Mouse (Mus musculus) myocyte (in vitro differentiated cells): ENCODE measurements around the gene Coro2a. TPM values are rescaled to one million over a fixed set of nuclear protein-coding genes. Genes with fewer than 3 reads are reported as not detected.
A peak's percentile ranks its signal among the peaks of the same experiment; 100 is the strongest.

Experiments used
- H3K27me3 ChIP-seq: one replicate; pipeline ENCODE4 v1.6.1; 2011; ENCODE audit not compliant: control insufficient read depth, insufficient read depth, insufficient read length
- H3K36me3 ChIP-seq: one replicate; pipeline ENCODE4 v1.6.1; 2011; ENCODE audit not compliant: control insufficient read depth, insufficient read depth
- H3K4me2 ChIP-seq: one replicate; pipeline ENCODE4 v1.6.1; 2011; ENCODE audit warnings: low read depth, control low read depth
- H3K4me3 ChIP-seq: one replicate; pipeline ENCODE4 v1.5.1; 2011; ENCODE audit warnings: mild to moderate bottlenecking, control low read depth, moderate library complexity
- H3K79me2 ChIP-seq: one replicate; pipeline ENCODE4 v1.6.1; 2011; ENCODE audit not compliant: control insufficient read depth, insufficient read depth
- H3ac ChIP-seq: one replicate; pipeline ENCODE4 v1.6.1; 2011; ENCODE audit not compliant: control insufficient read depth, insufficient read length
- CEBPB ChIP-seq: IDR thresholded peaks from 2 replicates; pipeline ENCODE4 v1.6.1; 2011; ENCODE audit warnings: mild to moderate bottlenecking, moderate library complexity; ENCODE audit not compliant: poor library complexity, insufficient read depth, severe bottlenecking
- E2F4 ChIP-seq: IDR thresholded peaks from one replicate; pipeline ENCODE4 v1.6.1; 2011; ENCODE audit warnings: mild to moderate bottlenecking, control low read depth, moderate library complexity; ENCODE audit not compliant: insufficient read depth
- MAX ChIP-seq: IDR thresholded peaks from one replicate; pipeline ENCODE4 v1.6.1; 2011; ENCODE audit warnings: low read depth, mild to moderate bottlenecking, control low read depth
- MYOD1 ChIP-seq, 3 experiments: IDR thresholded peaks; one replicate each; pipeline ENCODE4 v1.6.1; 2011; ENCODE audit warnings: control low read depth in 2 of 3, low read depth in 2 of 3, mild to moderate bottlenecking in 2 of 3, moderate library complexity in 1 of 3; ENCODE audit not compliant: insufficient read length in 2 of 3, control insufficient read depth in 1 of 3
- MYOG ChIP-seq, 3 experiments: IDR thresholded peaks; one replicate each; pipeline ENCODE4 v1.6.1; 2011; ENCODE audit warnings: control low read depth in 2 of 3, low read depth in 2 of 3, mild to moderate bottlenecking in 2 of 3; ENCODE audit not compliant: insufficient read length in 2 of 3, control insufficient read depth in 1 of 3, insufficient read depth in 1 of 3
- POLR2A ChIP-seq: IDR thresholded peaks from one replicate; pipeline ENCODE4 v1.6.1; 2011; ENCODE audit warnings: low read depth, mild to moderate bottlenecking, control low read depth, moderate library complexity; ENCODE audit not compliant: insufficient read length
- POLR2AphosphoS2 ChIP-seq: IDR thresholded peaks from one replicate; pipeline ENCODE4 v1.6.1; 2011; ENCODE audit warnings: low read depth, control low read depth; ENCODE audit not compliant: insufficient read length
- REST ChIP-seq: IDR thresholded peaks from one replicate; pipeline ENCODE4 v1.6.1; 2011; ENCODE audit warnings: mild to moderate bottlenecking, control low read depth, moderate library complexity; ENCODE audit not compliant: insufficient read depth, insufficient read length
- SRF ChIP-seq: IDR thresholded peaks from one replicate; pipeline ENCODE4 v1.6.1; 2011; ENCODE audit warnings: low read depth; ENCODE audit not compliant: control insufficient read depth, insufficient read length
- TCF12 ChIP-seq: IDR thresholded peaks from one replicate; pipeline ENCODE4 v1.6.1; 2011; ENCODE audit warnings: mild to moderate bottlenecking, control low read depth; ENCODE audit not compliant: poor library complexity, insufficient read depth, severe bottlenecking
- TCF3 ChIP-seq: IDR thresholded peaks from one replicate; pipeline ENCODE4 v1.6.1; 2011; ENCODE audit warnings: low read depth, control low read depth; ENCODE audit not compliant: insufficient read length
- USF1 ChIP-seq: IDR thresholded peaks from one replicate; pipeline ENCODE4 v1.6.1; 2011; ENCODE audit warnings: low read depth, mild to moderate bottlenecking, control low read depth, moderate library complexity
- polyA plus RNA-seq: library from polyadenylated mRNA; unstranded; fragments of >200 nt; fragmentation: generic; extraction: Trizol; gene quantifications from one replicate; pipeline ENCODE4 v1.2.1, GENCODE M21; 2012; ENCODE audit warnings: missing spikeins

The Coro2a gene
- polyA plus RNA-seq, 1 experiment, result 0.30 TPM

- no peak overlapping the region for H3ac ChIP-seq
- H3K4me3 ChIP-seq, result no peak overlapping the region
- no peaks in the 10 kb centered on the region for H3K27me3 ChIP-seq
- H3K4me2 ChIP-seq, result no peak overlapping the region
- no peak for TF ChIP-seq USF1
- TF ChIP-seq MAX, result no peak
- TF ChIP-seq MYOG (IDR thresholded peaks at IDR 0.05; ENCODE audit: control insufficient read depth in 1 of 3, insufficient read depth in 1 of 3, insufficient read length in 2 of 3, low read depth in 2 of 3), result no peak
- TF ChIP-seq REST, result no peak
- TF ChIP-seq POLR2A, result no peak
- TF ChIP-seq E2F4, result no peak
- H3K79me2 ChIP-seq, result no peaks in the 10 kb centered on the region
- no peaks in the 10 kb centered on the region for H3K36me3 ChIP-seq
Observed at GRCm38 (mm10) chr4:46553864-46554263, 48.1 kb downstream of the Coro2a start.

- no peaks in the 10 kb centered on the region for H3K27me3 ChIP-seq
- H3K4me3 ChIP-seq, result no peak overlapping the region
- H3K79me2 ChIP-seq, result no peaks in the 10 kb centered on the region
- no peaks in the 10 kb centered on the region for H3K36me3 ChIP-seq
- no peak for TF ChIP-seq POLR2A
- no peak for TF ChIP-seq POLR2AphosphoS2
- TF ChIP-seq SRF, result no peak
- no peak for TF ChIP-seq TCF12
- TF ChIP-seq MYOD1 (IDR thresholded peaks at IDR 0.05; ENCODE audit: control insufficient read depth in 1 of 3, insufficient read length in 2 of 3, low read depth in 2 of 3), result no peak
- no peak for TF ChIP-seq REST
- TF ChIP-seq E2F4, result no peak
- TF ChIP-seq USF1, result no peak
- no peak for TF ChIP-seq MAX
- no peak for TF ChIP-seq TCF3
- TF ChIP-seq MYOG (IDR thresholded peaks at IDR 0.05; ENCODE audit: control insufficient read depth in 1 of 3, insufficient read depth in 1 of 3, insufficient read length in 2 of 3, low read depth in 2 of 3), result no peak
- no peak for TF ChIP-seq CEBPB
- no peak overlapping the region for H3K4me2 ChIP-seq
- no peak overlapping the region for H3ac ChIP-seq
Observed at GRCm38 (mm10) chr4:46550406-46550805, 51.6 kb downstream of the Coro2a start.

- no peaks in the 10 kb centered on the region for H3K36me3 ChIP-seq
- no peak overlapping the region for H3K4me2 ChIP-seq
- no peaks in the 10 kb centered on the region for H3K27me3 ChIP-seq
- TF ChIP-seq TCF12, result no peak
- TF ChIP-seq POLR2AphosphoS2, result no peak
- no peak for TF ChIP-seq TCF3
- H3ac ChIP-seq, result no peak overlapping the region
- H3K4me3 ChIP-seq, result no peak overlapping the region
- H3K79me2 ChIP-seq, result no peaks in the 10 kb centered on the region
Observed at GRCm38 (mm10) chr4:46549979-46550378, 52.0 kb downstream of the Coro2a start.

GRCm38 (mm10) chr4:46546709-46547108, 55.3 kb downstream of the Coro2a start:
- Histone ChIP-seq H3ac (no peak overlapping the region), H3K79me2 (no peaks in the 10 kb centered on the region), H3K27me3 (no peaks in the 10 kb centered on the region), H3K4me2 (no peak overlapping the region), H3K4me3 (no peak overlapping the region), H3K36me3 (no peaks in the 10 kb centered on the region)
- TF ChIP-seq MYOG (IDR thresholded peaks at IDR 0.05; ENCODE audit: control insufficient read depth in 1 of 3, insufficient read depth in 1 of 3, insufficient read length in 2 of 3, low read depth in 2 of 3) (peak in 2 of 3 experiments; percentile 45 to 67), MYOD1 (IDR thresholded peaks at IDR 0.05; ENCODE audit: control insufficient read depth in 1 of 3, insufficient read length in 2 of 3, low read depth in 2 of 3) (peak in 2 of 3 experiments; percentile 39 to 47), REST (no peak)

GRCm38 (mm10) chr4:46545498-46545897, 56.5 kb downstream of the Coro2a start:
- TF ChIP-seq MYOG (IDR thresholded peaks at IDR 0.05; ENCODE audit: control insufficient read depth in 1 of 3, insufficient read depth in 1 of 3, insufficient read length in 2 of 3, low read depth in 2 of 3), result no peak
- no peak for TF ChIP-seq POLR2AphosphoS2
- TF ChIP-seq SRF, result no peak
- TF ChIP-seq USF1, result no peak
- no peak for TF ChIP-seq REST
- no peak for TF ChIP-seq CEBPB
- H3ac ChIP-seq, result no peak overlapping the region
- H3K79me2 ChIP-seq, result no peaks in the 10 kb centered on the region
- H3K27me3 ChIP-seq, result peaks cover 2% of the 10 kb centered on the region
- H3K4me3 ChIP-seq, result no peak overlapping the region
- H3K36me3 ChIP-seq, result no peaks in the 10 kb centered on the region
- no peak overlapping the region for H3K4me2 ChIP-seq

GRCm38 (mm10) chr4:46544313-46544712, 57.7 kb downstream of the Coro2a start:
- no peak overlapping the region for H3K4me3 ChIP-seq
- H3ac ChIP-seq, result no peak overlapping the region
- no peaks in the 10 kb centered on the region for H3K79me2 ChIP-seq
- no peaks in the 10 kb centered on the region for H3K36me3 ChIP-seq
- peaks cover 13% of the 10 kb centered on the region for H3K27me3 ChIP-seq
- no peak overlapping the region for H3K4me2 ChIP-seq
- TF ChIP-seq REST, result no peak
- TF ChIP-seq SRF, result no peak
- no peak for TF ChIP-seq TCF3
- no peak for TF ChIP-seq POLR2AphosphoS2
- TF ChIP-seq USF1, result no peak
- no peak for TF ChIP-seq POLR2A
- no peak for TF ChIP-seq MAX
- no peak for TF ChIP-seq TCF12
- no peak for TF ChIP-seq CEBPB
- no peak for TF ChIP-seq MYOG (IDR thresholded peaks at IDR 0.05; ENCODE audit: control insufficient read depth in 1 of 3, insufficient read depth in 1 of 3, insufficient read length in 2 of 3, low read depth in 2 of 3)
- TF ChIP-seq E2F4, result no peak
- TF ChIP-seq MYOD1 (IDR thresholded peaks at IDR 0.05; ENCODE audit: control insufficient read depth in 1 of 3, insufficient read length in 2 of 3, low read depth in 2 of 3), result no peak
